Mouse (Mus musculus): ENCODE data around the gene Cldn9. TPM values are rescaled to one million over a fixed set of nuclear protein-coding genes. Genes with fewer than 3 reads are reported as not detected.

Cldn9 gene
- polyA plus RNA-seq (2015; fragmentation: Nextera tagmentation; extraction: Ambion mirVana): 41.2 and 41.8 TPM in 2 replicates

DNA sequence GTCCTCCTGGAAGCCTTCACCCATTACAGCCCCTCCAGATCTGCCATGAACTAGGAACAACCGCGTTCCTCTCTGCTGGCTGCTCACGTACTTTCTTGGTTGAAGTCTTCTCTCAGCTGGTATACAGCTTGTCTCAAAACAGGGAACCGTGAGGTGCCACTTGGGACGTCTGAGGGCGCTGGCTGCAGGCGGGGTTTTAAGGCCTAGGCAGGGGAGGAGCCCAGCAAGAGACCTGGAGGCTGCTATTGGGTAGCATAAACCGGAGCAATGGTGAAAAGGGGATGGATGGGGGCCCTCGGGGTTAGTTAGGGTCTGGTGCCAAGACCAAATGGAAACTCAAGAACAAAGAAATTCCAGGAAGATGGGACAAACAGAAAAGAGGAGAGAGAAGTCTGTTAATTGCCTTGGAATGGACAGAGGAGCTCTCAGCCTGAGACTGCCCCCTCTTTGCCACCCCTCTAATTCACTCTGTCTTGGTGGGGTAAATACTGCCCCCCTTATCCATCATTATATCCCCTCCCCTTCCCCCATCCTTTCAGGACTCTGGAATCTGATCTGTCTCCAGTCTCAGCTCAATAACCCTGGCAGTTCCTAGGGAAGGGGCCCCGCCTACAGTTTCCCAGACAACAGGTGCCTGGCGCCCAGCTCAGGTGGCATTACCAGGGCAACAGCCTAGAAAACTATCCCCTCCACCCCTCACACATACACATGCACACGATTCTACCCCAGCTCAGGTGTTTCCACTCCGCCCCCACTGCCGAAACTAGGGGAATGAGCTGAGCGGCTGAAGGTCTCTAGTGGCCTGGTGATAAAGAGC lies at the start of gene Cldn9:
Gene Cldn9 (minus strand): TSS at position 171 of the 817 bp plus-strand sequence.
- Histone ChIP-seq H3K4me2 (ENCODE audit: low read length) (peak within 1 kb of the TSS; percentile 54), H3K4me3 (replicated peaks; ENCODE audit: low read depth, low read length) (peak within 1 kb of the TSS; percentile 33), H3K36me3 (ENCODE audit: insufficient read depth, low read length) (no peaks in the 10 kb centered on the region), H3K9me3 (replicated peaks; ENCODE audit: low read length) (no peaks in the 10 kb centered on the region), H3K27ac (peak within 1 kb of the TSS; percentile 84), H3K27me3 (ENCODE audit: insufficient read depth, low read length) (peaks cover 10% of the 10 kb centered on the region; the same call in 1 of the 2 replicates), H3K9ac (ENCODE audit: low read depth, low read length) (peak within 1 kb of the TSS; percentile 35), H3K4me1 (replicated peaks; ENCODE audit: insufficient read depth, low read length) (peaks cover 10% of the 10 kb centered on the region; the same call in 1 of the 2 replicates)
- peak; percentile 87 for DNase-seq (ENCODE audit: low spot score)
- TF ChIP-seq CTCF (IDR thresholded peaks at IDR 0.05; ENCODE audit: low read depth): no peak
- peak; percentile 85 for ATAC-seq (replicated peaks; ENCODE audit: low FRiP score, low read depth)
- 10% methylated on average over 15 of the region's 15 CpGs for WGBS

DNA sequence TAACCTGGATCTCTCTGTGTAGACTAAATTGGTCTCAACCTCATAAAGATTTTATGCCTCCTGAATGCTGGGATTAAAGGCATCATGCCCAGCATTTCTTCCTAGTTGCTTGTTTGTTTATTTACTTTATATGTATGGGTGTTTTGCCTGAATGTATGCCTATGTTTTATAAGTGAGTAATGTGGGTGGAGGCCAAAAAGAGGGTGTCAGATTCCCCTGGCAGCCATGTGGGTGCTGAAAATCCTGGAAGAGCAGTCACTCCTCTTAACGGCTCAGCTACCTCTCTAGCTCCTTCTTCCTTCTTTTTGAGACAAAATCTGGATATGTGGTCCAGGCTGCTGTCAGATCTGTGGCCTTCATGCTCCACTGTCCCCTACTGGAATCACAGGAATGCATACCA lies 46.6 kb upstream of the Cldn9 start:
- WGBS: 43% methylated on average over 1 of the region's 1 CpGs
- Histone ChIP-seq H3K27me3 (ENCODE audit: insufficient read depth, low read length) (no peaks in the 10 kb centered on the region), H3K9me3 (replicated peaks; ENCODE audit: low read length) (no peaks in the 10 kb centered on the region), H3K27ac (no peak overlapping the region), H3K9ac (ENCODE audit: low read depth, low read length) (no peak overlapping the region), H3K36me3 (ENCODE audit: insufficient read depth, low read length) (no peaks in the 10 kb centered on the region), H3K4me2 (ENCODE audit: low read length) (no peak overlapping the region), H3K4me3 (replicated peaks; ENCODE audit: low read depth, low read length) (no peak overlapping the region), H3K4me1 (replicated peaks; ENCODE audit: insufficient read depth, low read length) (peaks cover 3% of the 10 kb centered on the region; the same call in 1 of the 2 replicates)
- no peak for ATAC-seq (replicated peaks; ENCODE audit: low FRiP score, low read depth)
- no peak for DNase-seq (ENCODE audit: low spot score)
- no peak for TF ChIP-seq CTCF (IDR thresholded peaks at IDR 0.05; ENCODE audit: low read depth)

DNA sequence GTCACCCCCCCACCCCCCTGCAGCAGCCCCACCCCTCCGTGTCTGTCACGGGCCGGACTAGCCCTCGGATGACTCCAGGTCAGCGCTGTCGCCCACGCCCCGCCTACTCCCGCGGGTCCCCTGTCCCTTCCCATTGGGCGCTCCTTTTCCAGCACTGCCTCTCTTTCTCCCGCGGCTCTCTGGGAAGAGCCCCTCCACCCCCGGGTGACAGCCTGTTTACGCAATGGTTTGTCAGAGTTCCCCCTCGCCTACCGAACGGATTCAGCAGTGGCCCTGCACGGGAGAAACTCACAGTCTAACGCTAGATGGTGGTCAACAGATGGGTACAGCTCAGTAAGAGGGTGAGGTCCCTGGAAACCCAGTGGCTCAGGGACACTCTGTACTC lies 42.9 kb upstream of the Cldn9 start:
- Histone ChIP-seq H3K27me3 (ENCODE audit: insufficient read depth, low read length) (no peaks in the 10 kb centered on the region), H3K9me3 (replicated peaks; ENCODE audit: low read length) (no peaks in the 10 kb centered on the region), H3K4me1 (replicated peaks; ENCODE audit: insufficient read depth, low read length) (peaks cover 4% of the 10 kb centered on the region; the same call in 1 of the 2 replicates), H3K4me3 (replicated peaks; ENCODE audit: low read depth, low read length) (peak overlapping the region; percentile 76), H3K4me2 (ENCODE audit: low read length) (peak overlapping the region; percentile 88), H3K9ac (ENCODE audit: low read depth, low read length) (peak overlapping the region; percentile 73), H3K36me3 (ENCODE audit: insufficient read depth, low read length) (no peaks in the 10 kb centered on the region), H3K27ac (peak overlapping the region; percentile 84)
- peak; percentile 54 for TF ChIP-seq CTCF (IDR thresholded peaks at IDR 0.05; ENCODE audit: low read depth)
- DNase-seq (ENCODE audit: low spot score) (peak; percentile 95), ATAC-seq (replicated peaks; ENCODE audit: low FRiP score, low read depth) (peak; percentile 86)
- WGBS: under 1% methylated on average over 20 of the region's 20 CpGs

DNA sequence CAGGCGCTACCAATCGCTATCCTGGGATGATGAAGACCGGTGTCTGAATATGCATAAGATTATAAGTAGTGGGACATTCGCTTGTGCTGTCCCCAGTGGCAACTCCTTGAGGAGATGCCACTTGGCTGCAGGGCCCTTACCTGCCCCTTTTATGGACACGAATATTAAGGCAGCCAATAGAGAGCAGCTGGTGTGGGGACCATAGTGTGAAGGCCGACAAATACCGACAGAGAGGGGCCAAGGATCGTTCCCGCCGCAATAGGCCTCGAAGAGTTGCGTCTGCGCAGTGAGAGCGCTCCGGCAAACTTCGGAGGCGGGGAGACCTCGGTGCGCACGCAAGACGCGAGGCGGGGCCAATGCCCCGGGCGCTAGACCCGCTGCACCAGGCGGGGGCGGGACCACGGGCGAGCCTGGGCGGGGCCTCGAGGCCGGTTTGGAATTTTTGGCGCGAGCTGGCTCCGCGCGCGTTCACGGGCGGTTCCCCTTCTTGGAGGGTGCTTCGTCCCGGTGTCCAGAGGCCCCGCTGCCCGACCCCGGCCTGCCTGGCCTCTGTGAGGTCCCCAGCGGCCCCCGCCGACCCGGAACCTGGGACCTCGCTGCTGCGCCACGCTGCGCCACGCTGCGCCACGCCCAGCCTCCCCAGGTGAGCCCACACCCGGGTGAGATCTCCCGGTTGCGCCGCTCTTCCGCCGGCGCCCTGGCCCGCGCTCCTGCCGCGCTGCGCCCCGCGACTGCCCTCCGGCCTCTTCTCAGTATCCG lies 42.4 kb upstream of the Cldn9 start, which contains the start of gene Pkmyt1:
Gene Pkmyt1 (plus strand): TSS at position 338 of the 759 bp plus-strand sequence.
- Histone ChIP-seq H3K4me2 (ENCODE audit: low read length) (peak within 1 kb of the TSS; percentile 88), H3K9me3 (replicated peaks; ENCODE audit: low read length) (no peaks in the 10 kb centered on the region), H3K27ac (peak within 1 kb of the TSS; percentile 84), H3K36me3 (ENCODE audit: insufficient read depth, low read length) (no peaks in the 10 kb centered on the region), H3K9ac (ENCODE audit: low read depth, low read length) (peak within 1 kb of the TSS; percentile 73), H3K27me3 (ENCODE audit: insufficient read depth, low read length) (no peaks in the 10 kb centered on the region), H3K4me1 (replicated peaks; ENCODE audit: insufficient read depth, low read length) (peaks cover 4% of the 10 kb centered on the region; the same call in 1 of the 2 replicates), H3K4me3 (replicated peaks; ENCODE audit: low read depth, low read length) (peak within 1 kb of the TSS; percentile 76)
- ATAC-seq (replicated peaks; ENCODE audit: low FRiP score, low read depth) (peak; percentile 93), DNase-seq (ENCODE audit: low spot score) (peak; percentile 96)
- WGBS: 1% methylated on average over 69 of the region's 73 CpGs
- peak; percentile 29; the same call in 1 of the 2 replicates for TF ChIP-seq CTCF (IDR thresholded peaks at IDR 0.05; ENCODE audit: low read depth)

DNA sequence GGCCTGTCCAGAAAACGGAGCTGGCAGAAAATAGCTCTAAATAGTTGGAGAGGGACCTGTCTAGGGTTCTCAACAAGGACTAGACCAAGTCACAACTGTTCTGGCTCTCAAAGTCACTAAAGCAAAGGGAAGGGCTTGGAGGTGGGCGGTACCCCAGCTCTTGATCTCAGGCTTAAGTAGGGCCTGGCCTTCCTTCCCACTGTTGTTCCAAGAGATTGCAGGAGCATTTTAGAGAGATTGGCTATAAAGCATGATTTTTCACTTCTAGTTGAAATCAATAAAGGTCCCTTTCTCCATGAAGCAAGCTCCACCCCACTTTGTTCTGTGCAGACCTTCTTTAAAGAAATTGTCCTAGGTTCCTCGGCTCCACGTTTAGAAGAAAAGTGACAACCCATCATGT lies 41.7 kb upstream of the Cldn9 start:
- H3K4me1 ChIP-seq (replicated peaks; ENCODE audit: insufficient read depth, low read length): peaks cover 4% of the 10 kb centered on the region; the same call in 1 of the 2 replicates
- no peaks in the 10 kb centered on the region for H3K27me3 ChIP-seq (ENCODE audit: insufficient read depth, low read length)
- 55% methylated on average over 4 of the region's 4 CpGs for WGBS
- peak overlapping the region; percentile 88 for H3K4me2 ChIP-seq (ENCODE audit: low read length)
- TF ChIP-seq CTCF (IDR thresholded peaks at IDR 0.05; ENCODE audit: low read depth): no peak
- no peaks in the 10 kb centered on the region for H3K9me3 ChIP-seq (replicated peaks; ENCODE audit: low read length)
- no peaks in the 10 kb centered on the region for H3K36me3 ChIP-seq (ENCODE audit: insufficient read depth, low read length)
- H3K9ac ChIP-seq (ENCODE audit: low read depth, low read length): peak overlapping the region; percentile 52
- peak overlapping the region; percentile 76; the same call in 1 of the 2 replicates for H3K4me3 ChIP-seq (replicated peaks; ENCODE audit: low read depth, low read length)
- ATAC-seq (replicated peaks; ENCODE audit: low FRiP score, low read depth): no peak
- peak overlapping the region; percentile 64; the same call in 1 of the 2 replicates for H3K27ac ChIP-seq
- DNase-seq (ENCODE audit: low spot score): no peak

Data from kidney, postnatal 0 days (tissue).